Mouse (Mus musculus): ENCODE results near the gene Huwe1.

DNA sequence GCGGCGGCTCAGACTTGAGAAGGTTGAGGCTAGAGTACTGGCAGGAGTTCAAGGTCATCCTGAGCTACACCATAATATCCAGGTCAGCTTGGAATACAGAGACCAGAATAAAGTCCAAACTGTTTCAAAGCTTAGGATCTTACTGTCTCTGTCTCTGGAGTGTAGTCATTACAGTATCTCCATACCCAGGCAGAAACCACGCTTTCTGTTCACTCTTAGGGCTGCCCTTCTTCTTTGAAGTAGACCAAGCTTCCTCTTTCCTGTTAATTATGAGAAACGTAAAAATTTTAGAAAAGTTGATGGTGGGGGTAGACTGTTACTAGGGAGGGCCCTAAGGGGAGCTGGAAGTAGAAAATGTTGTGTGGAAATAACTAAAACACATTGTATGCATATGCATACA, 17.7 kb upstream of the Huwe1 start:
- no peak for TF ChIP-seq POLR2A (IDR thresholded peaks at IDR 0.05; ENCODE audit: extremely low read depth, insufficient read depth, low read length)
- no peak for TF ChIP-seq CTCF (IDR thresholded peaks at IDR 0.05; ENCODE audit: low read depth, low read length)
